Mouse (Mus musculus): ENCODE results near the gene Tube1.

The Tube1 gene

GRCm38 (mm10) chr10:39133462-39134310, at the start of gene Tube1, which contains the start of gene Fam229b:
Gene Tube1, plus strand, starts transcription at chr10:39133976.
Gene Fam229b, minus strand, starts transcription at chr10:39133914.
- peak; percentile 93 for DNase-seq

GRCm38 (mm10) chr10:39096981-39097380, 36.8 kb upstream of the Tube1 start:
- peak; percentile 18 for DNase-seq

DNA sequence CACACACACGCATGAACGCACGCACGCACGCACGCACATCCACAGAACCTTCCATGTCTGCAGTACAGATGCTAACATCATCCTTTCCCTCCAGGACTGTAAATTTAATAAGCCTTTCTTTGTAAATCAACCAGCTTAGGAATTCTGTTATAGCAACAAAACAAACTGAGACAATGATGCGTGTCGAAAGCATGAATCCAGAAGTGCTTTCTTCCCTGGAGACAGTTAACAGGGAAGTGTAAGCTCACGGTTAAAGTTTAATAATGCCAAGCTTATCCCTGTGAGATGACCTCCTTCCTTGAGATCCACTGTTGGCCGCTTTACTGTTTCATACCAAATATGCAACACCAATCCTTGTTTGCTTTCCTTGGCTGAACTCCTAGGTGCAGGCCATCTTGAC, 35.0 kb upstream of the Tube1 start:
- no peak for DNase-seq

DNA sequence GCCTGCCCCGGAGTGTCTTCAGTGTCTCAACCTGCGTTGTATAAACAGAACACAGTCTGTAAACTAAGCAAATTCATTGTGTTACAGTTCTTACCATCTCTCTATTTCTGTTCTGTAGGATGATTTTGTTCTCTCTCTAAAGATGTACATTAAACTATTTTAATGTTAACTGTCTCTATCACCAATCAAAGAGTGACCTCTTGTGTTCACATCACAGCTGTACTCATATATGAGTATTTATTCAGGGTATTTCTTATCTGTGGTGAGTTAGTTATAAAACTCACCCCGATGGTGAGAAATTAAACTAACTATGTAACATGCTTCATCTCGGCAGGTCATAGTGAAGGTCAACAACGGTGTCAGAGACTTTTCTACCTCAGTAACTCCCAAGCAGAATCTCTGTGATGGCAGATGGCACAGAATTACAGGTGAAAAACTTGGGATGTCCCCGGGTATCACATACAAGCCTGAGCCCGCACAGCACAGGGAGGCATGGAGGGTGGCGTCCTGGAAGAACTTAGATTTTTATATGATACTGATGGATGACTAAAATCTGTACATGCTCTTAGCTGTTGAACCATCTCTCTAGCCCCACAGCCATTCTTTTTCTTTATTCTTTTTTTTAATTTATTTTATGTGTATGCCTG, 28.9 kb upstream of the Tube1 start:
- no peak for DNase-seq

GRCm38 (mm10) chr10:39106413-39106812, 27.4 kb upstream of the Tube1 start:
- DNase-seq, result no peak

- no peak for DNase-seq
These were observed 26.8 kb upstream of the Tube1 start for GRCm38 (mm10) chr10:39106935-39107334.

DNA sequence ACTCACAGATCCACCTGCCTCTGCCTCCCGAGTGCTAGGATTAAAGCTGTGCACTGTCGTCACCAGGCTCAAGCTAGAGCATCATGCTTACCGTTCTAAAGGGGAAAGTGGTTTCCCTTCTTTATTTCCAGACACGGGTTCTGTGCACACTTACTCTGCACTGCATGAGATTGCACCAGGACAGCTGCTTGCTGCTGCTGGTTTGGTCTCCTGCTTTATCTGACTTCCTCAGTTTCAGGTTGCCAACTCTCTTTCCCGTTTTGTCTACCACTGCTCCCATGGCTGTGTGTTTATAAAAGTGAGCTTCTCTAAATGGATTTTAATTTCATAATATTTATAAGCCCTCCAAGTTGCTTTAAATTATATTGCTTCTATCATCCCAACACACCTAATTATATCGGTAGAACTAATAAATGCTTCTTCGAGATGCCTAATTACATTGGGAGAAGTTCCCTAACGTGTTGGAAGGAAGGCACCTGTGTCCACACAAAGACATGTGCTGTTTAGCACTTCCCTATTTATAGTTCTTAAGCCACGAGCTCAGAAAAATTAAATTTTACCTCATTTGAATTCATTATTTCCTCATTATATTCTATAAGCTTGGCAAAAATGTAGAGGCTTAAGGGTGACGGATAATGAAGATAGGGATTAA, 24.8 kb upstream of the Tube1 start:
- DNase-seq, result no peak

DNA sequence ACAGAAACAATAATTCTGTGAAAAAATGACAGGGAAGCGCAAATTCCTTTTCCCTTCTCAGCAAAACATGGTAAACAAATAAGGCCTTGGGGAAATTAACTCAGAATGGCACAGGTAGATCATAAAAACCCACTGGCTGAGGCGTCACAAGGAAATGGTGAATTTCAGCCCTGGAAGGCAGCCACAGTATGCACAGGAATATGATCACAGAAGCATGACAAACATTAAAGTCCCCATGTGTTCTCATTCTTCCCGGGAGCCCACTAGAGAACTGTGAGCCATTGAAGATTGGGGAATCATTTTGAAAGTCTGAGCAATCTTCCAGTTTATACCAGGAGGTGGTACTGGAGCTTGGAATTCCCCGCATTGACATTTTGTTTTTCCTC, 24.3 kb upstream of the Tube1 start:
- DNase-seq, result no peak

- no peak for DNase-seq
These were observed 12.4 kb upstream of the Tube1 start for GRCm38 (mm10) chr10:39121412-39121811.

- DNase-seq, result no peak
These were observed 4.0 kb downstream of the Tube1 start for GRCm38 (mm10) chr10:39137766-39138165.

GRCm38 (mm10) chr10:39138761-39139160, 5.0 kb downstream of the Tube1 start:
- no peak for DNase-seq

DNA sequence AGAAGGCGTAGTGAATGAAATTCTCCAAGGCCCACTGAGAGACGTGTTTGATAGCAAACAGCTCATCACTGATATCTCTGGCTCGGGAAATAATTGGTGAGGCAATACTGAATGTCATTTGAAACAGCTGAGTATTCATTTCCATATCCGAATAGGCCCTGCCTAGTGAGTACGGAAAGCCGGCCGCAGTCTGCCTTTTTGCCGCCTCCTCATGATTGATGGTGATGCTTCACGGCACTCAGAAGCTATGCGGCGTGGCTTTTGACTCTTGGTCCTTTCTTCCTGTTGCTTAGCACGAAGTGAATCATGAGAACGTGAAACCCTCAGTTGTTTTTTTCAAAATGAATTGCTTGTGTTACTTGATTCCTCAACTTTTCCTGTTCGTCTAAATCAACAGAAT, 7.1 kb downstream of the Tube1 start:
- DNase-seq, result no peak

DNA sequence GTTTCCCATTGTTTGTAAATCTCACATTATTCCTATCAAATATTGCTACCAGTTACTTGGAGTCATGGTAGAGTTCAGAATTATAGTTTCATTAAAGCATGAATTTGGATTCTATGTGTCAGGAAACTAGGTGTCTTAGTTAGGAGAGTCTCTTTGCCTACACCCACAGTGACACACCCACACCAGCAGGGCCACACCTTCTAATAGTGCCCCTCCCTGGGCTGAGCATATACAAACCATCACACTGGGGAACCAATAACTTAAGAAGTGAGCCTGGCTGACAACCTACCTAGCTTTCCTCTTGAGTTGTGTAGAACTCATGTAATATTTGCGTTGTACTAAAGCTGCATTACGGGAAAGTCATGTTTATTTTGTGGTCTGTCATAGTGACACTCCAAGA, 7.6 kb downstream of the Tube1 start:
- no peak for DNase-seq

GRCm38 (mm10) chr10:39142216-39142615, 8.4 kb downstream of the Tube1 start:
- no peak for DNase-seq

GRCm38 (mm10) chr10:39156719-39157118, 22.9 kb downstream of the Tube1 start:
- no peak for DNase-seq

DNA sequence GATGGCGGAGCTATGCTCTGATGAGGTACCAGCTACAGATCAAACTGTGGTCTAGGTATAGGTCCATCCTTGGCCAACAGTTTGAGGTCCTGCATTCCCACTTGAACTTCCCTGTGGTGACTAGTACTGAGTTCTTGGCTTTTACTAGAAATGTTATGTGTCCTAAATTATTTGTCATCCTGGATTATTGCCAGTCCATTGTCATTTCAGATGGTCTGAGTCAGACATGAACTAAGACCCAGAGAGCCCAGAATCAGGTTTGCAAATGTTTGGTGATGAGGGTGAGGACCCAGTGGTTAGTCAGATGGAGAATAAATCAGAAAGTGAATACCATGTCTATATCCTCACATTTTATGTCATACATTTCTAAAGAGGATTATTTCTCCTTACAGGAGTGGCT, 23.5 kb downstream of the Tube1 start:
- DNase-seq, result no peak

DNA sequence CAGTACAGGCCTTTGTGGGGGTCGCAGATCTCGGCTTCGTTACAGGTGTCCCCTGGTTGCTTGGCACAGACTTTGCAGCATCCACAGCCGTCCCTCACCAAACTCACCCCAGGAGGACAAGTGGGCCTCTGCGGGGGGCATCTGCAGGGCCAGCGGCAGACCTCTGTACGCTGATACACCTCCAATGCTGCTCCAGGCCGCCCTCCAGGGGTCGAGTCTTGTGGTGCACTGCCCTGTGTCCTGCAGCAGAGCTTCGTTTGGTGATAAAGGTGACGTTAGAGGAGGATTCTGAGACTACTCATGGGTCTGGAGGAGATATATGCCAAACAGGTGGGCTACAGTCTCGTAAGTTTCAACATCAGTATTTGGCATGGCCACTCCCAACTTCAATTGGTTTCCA, 24.5 kb downstream of the Tube1 start:
- DNase-seq, result no peak

- no peak for DNase-seq
These were observed 27.6 kb downstream of the Tube1 start for GRCm38 (mm10) chr10:39161406-39161805.

DNA sequence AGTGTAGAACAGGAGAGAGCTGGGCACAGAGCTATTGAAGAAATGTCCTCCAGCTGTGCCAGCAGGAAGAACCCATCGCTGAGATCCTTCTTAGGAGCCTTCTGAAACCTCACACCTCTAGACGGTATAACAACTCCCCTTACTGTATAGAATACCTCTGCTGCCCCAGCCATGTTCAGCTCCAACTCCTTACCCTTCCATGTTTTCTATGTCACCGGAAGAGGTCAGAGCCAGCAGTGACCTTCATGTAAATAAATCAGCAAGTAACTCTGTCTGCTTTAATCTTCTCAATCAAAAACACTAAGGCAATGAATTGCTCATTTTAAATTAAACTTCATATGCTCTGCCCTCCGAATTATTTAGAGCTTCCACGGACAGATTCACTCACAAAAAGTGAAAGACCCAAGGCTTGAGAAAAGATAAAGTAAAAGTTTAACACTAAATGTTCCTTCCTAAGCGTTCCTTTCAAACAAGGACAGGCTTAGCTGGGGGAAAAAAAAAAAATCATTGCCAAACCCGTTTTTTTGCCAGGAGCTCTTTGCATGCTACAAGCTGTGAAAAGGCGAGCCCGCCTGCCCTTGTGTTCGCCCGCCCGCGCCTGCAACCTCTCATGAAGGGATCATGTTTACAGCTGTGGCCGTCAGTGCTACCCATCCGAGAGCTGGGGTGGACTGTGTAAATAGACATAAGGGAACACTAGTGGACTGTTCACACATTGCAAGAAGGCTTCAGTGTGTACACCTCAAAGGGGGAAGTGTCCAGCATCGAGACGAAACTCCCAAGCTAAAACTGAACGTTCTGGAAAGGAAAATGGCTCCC, 29.1 kb downstream of the Tube1 start:
- DNase-seq, result no peak

DNA sequence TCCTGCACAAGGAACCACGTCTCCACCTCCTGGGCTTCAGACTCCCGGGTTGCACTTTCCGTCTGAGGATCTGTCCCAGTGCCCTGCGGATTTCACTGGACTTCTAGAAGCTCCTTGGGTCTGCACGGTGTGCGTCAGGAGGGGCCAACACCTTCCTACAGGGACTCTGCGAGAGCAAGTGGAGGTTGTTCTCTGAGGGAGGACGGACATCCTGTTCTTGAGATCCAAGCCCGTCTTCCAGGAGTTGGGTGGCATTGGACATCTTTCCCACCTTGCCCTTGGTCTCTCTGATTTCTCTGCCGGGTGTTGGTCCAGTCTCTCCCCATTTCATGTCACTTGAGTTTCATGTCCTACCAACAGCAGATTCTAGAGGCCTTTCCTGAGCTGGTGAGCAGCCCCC, 29.9 kb downstream of the Tube1 start, which contains the start of gene Ccn6:
TSS of gene Ccn6 (minus strand) at position 101 of the 400 bp plus-strand sequence.
- DNase-seq, result no peak

GRCm38 (mm10) chr10:39165632-39166115, 31.9 kb downstream of the Tube1 start:
- peak; percentile 66 for DNase-seq

- no peak for DNase-seq
These were observed 33.8 kb downstream of the Tube1 start for GRCm38 (mm10) chr10:39167611-39168010.

GRCm38 (mm10) chr10:39169642-39170041, 35.9 kb downstream of the Tube1 start:
- DNase-seq, result no peak

Measured in right cerebral cortex, postnatal 25 days (tissue).